Mouse (Mus musculus): ENCODE measurements at regions not wholly inside any gene's neighbourhood (a gene's known extent, or its start where the extent isn't known, plus 50 kb on each side); places are given as distances from the start of the nearest gene placed in this dataset.

- TF ChIP-seq POLR2A (IDR thresholded peaks at IDR 0.05; ENCODE audit: borderline replicate concordance, extremely low read depth, insufficient read depth, insufficient read length, poor library complexity, severe bottlenecking) (no peak), CTCF (IDR thresholded peaks at IDR 0.05; ENCODE audit: borderline replicate concordance, extremely low read depth, insufficient read depth, insufficient read length) (no peak)
- DNase-seq (ENCODE audit: low read depth), result peak; percentile 66
Measured at GRCm38 (mm10) chr1:12636326-12637147, 1222.6 kb downstream of the A830018L16Rik start.

- DNase-seq (ENCODE audit: low read depth), result peak; percentile 76
- no peak for TF ChIP-seq POLR2A (IDR thresholded peaks at IDR 0.05; ENCODE audit: borderline replicate concordance, extremely low read depth, insufficient read depth, insufficient read length, poor library complexity, severe bottlenecking)
- TF ChIP-seq CTCF (IDR thresholded peaks at IDR 0.05; ENCODE audit: borderline replicate concordance, extremely low read depth, insufficient read depth, insufficient read length), result no peak
Measured at GRCm38 (mm10) chr1:12640983-12641382, 1227.1 kb downstream of the A830018L16Rik start.
